Mouse (Mus musculus): Measurements from ENCODE around the gene Ciz1.

The Ciz1 gene

GRCm38 (mm10) chr2:32381775-32382223 lies 29.7 kb downstream of the Ciz1 start, which contains the start of gene 1110008P14Rik:
Gene 1110008P14Rik (minus strand): TSS chr2:32381938.
- DNase-seq: peak; percentile 99

- no peak for DNase-seq
Measured at GRCm38 (mm10) chr2:32382689-32383088, 30.6 kb downstream of the Ciz1 start.

GRCm38 (mm10) chr2:32387706-32388490 lies 35.8 kb downstream of the Ciz1 start, which contains the start of gene Lcn2:
Gene Lcn2 (minus strand): TSS chr2:32388252.
- no peak for DNase-seq

GRCm38 (mm10) chr2:32389157-32389556 lies 37.0 kb downstream of the Ciz1 start:
- DNase-seq: no peak

- DNase-seq: no peak
Measured at GRCm38 (mm10) chr2:32390871-32391270, 38.7 kb downstream of the Ciz1 start.

- no peak for DNase-seq
Measured at GRCm38 (mm10) chr2:32392063-32392462, 39.9 kb downstream of the Ciz1 start.

GRCm38 (mm10) chr2:32394973-32395372 lies 42.8 kb downstream of the Ciz1 start:
- DNase-seq: peak; percentile 73

- DNase-seq: peak; percentile 96
Measured at GRCm38 (mm10) chr2:32395484-32395945, 43.4 kb downstream of the Ciz1 start, which contains the start of gene Ptges2. Gene Ptges2 (plus strand): TSS chr2:32395896.

GRCm38 (mm10) chr2:32395946-32396621 lies 44.0 kb downstream of the Ciz1 start:
- DNase-seq: peak; percentile 85

GRCm38 (mm10) chr2:32396695-32397094 lies 44.6 kb downstream of the Ciz1 start:
- no peak for DNase-seq

- peak; percentile 94 for DNase-seq
Measured at GRCm38 (mm10) chr2:32404663-32405062, 52.5 kb downstream of the Ciz1 start.

GRCm38 (mm10) chr2:32407144-32407824 lies 55.2 kb downstream of the Ciz1 start:
- no peak for DNase-seq

- DNase-seq: peak; percentile 25
Measured at GRCm38 (mm10) chr2:32408429-32409424, 56.6 kb downstream of the Ciz1 start.

GRCm38 (mm10) chr2:32411407-32411806 lies 59.3 kb downstream of the Ciz1 start:
- DNase-seq: no peak

- no peak for DNase-seq
Measured at GRCm38 (mm10) chr2:32412742-32413531, 60.8 kb downstream of the Ciz1 start.

GRCm38 (mm10) chr2:32413936-32414335 lies 61.8 kb downstream of the Ciz1 start:
- DNase-seq: no peak

- DNase-seq: no peak
Measured at GRCm38 (mm10) chr2:32415801-32416200, 63.7 kb downstream of the Ciz1 start.

GRCm38 (mm10) chr2:32416556-32416955 lies 64.4 kb downstream of the Ciz1 start:
- DNase-seq: no peak

GRCm38 (mm10) chr2:32417486-32417885 lies 65.4 kb downstream of the Ciz1 start:
- DNase-seq: no peak

GRCm38 (mm10) chr2:32418430-32419151 lies 66.5 kb downstream of the Ciz1 start:
- DNase-seq: no peak
